Mouse (Mus musculus): ENCODE measurements around the gene BC030867.

- no peak for TF ChIP-seq EP300 (IDR thresholded peaks at IDR 0.05; ENCODE audit: low read depth)
- TF ChIP-seq CTCF (IDR thresholded peaks at IDR 0.05; ENCODE audit: low read depth) = no peak
Observed at GRCm38 (mm10) chr11:102214430-102215156, 34.1 kb upstream of the BC030867 start.
